Mouse (Mus musculus) adrenal gland, adult 18-20 months (tissue): ENCODE results near the gene Gimap8. TPM values are rescaled to one million over a fixed set of nuclear protein-coding genes. Genes with fewer than 3 reads are reported as not detected.

Experiments
- DNase-seq, 2 experiments: peaks; one replicate each; pipeline ENCODE4 v3.0.0; 2021 to 2022; ENCODE audit warnings: low spot score in 2 of 2
- total RNA-seq, 2 experiments: library from RNA; stranded (reverse); gene quantifications; 1 replicate in 1 of 2; 2 replicates in 1 of 2; pipeline ENCODE4 v1.2.3; 2021

Gene Gimap8
- total RNA-seq, 2 experiments from 2014 or later, result 9.2 to 10.9 TPM

GRCm38 (mm10) chr6:48702146-48702545 is 55.1 kb downstream of the Gimap8 start:
- no peak for DNase-seq

GRCm38 (mm10) chr6:48702601-48703000 is 55.6 kb downstream of the Gimap8 start:
- DNase-seq, result no peak

GRCm38 (mm10) chr6:48704146-48704545 is 57.1 kb downstream of the Gimap8 start:
- no peak for DNase-seq

- no peak for DNase-seq
Observed at GRCm38 (mm10) chr6:48706130-48706529, 59.1 kb downstream of the Gimap8 start.

Other genes starting within 250 kb of the Gimap8 start
- gene Zfp467, start 201.4 kb upstream of the Gimap8 start, total RNA-seq, result 10 to 100 TPM; 36.0 to 58.6 TPM
- 1 to 10 TPM; 3.0 to 3.1 TPM for gene Sspo, start 199.0 kb upstream of the Gimap8 start, total RNA-seq
- 10 to 100 TPM; 65.7 to 90.8 TPM for gene Atp6v0e2, start 109.6 kb upstream of the Gimap8 start, total RNA-seq
- 10 to 100 TPM; 26.5 to 34.3 TPM for gene Lrrc61, start 92.4 kb upstream of the Gimap8 start, total RNA-seq
- gene Rarres2, start 74.4 kb upstream of the Gimap8 start, total RNA-seq, result 100 to 1,000 TPM in 1 of 2 experiments, 10 to 100 TPM in 1; 55.3 to 165 TPM
- not detected for gene Gm45021, start 57.6 kb upstream of the Gimap8 start, total RNA-seq
- gene Repin1, start 53.4 kb upstream of the Gimap8 start, total RNA-seq, result 10 to 100 TPM; 67.2 to 77.6 TPM
- not detected for gene Gm44965, start 53.3 kb upstream of the Gimap8 start, total RNA-seq
- gene Zfp775, start 45.2 kb upstream of the Gimap8 start, total RNA-seq, result 1 to 10 TPM; 8.2 to 9.4 TPM
- gene AI854703, start 20.5 kb upstream of the Gimap8 start, total RNA-seq, result 1 to 10 TPM; 2.6 to 3.0 TPM
- gene Gimap9, start 28.9 kb downstream of the Gimap8 start, total RNA-seq, result 1 to 10 TPM; 6.3 to 7.6 TPM
- gene Gimap4, start 37.3 kb downstream of the Gimap8 start, total RNA-seq, result 10 to 100 TPM; 34.4 to 46.7 TPM
- gene Gimap6, start 61.0 kb downstream of the Gimap8 start, total RNA-seq, result 10 to 100 TPM; 47.9 to 66.7 TPM
- 1 to 10 TPM; 2.0 to 3.0 TPM for gene Gm28053, start 71.4 kb downstream of the Gimap8 start, total RNA-seq
- 1 to 10 TPM in 1 of 2 experiments, under 1 TPM in 1; 0.56 to 1.5 TPM for gene Gimap7, start 71.4 kb downstream of the Gimap8 start, total RNA-seq
- gene Gimap1, start 91.8 kb downstream of the Gimap8 start, total RNA-seq, result 1 to 10 TPM; 8.8 to 8.9 TPM
- 10 to 100 TPM; 12.1 to 12.4 TPM for gene Gimap5, start 99.0 kb downstream of the Gimap8 start, total RNA-seq
- gene Gimap3, start 123.6 kb downstream of the Gimap8 start, total RNA-seq, result 10 to 100 TPM in 1 of 2 experiments, 1 to 10 TPM in 1; 7.8 to 11.3 TPM
- gene Tmem176a, start 193.7 kb downstream of the Gimap8 start, total RNA-seq, result 100 to 1,000 TPM; 277 to 350 TPM
- gene Tmem176b, start 194.3 kb downstream of the Gimap8 start, total RNA-seq, result 100 to 1,000 TPM; 514 to 636 TPM
- not detected for gene Aoc1, start 225.7 kb downstream of the Gimap8 start, total RNA-seq